Mouse (Mus musculus) gastrocnemius, postnatal 10 days (tissue): ENCODE data around the gene Csf3r. TPM values are rescaled to one million over a fixed set of nuclear protein-coding genes. Genes with fewer than 3 reads are reported as not detected.
"Not testable (repeated sequence)": the region's sequence is repeated elsewhere in the genome, so short reads cannot be mapped to it uniquely, and the experiment has no call there.

ENCODE experiments used
- DNase-seq: peaks from one replicate; pipeline ENCODE4 v3.0.0; 2021; ENCODE audit warnings: mixed read lengths
- long read RNA-seq, 2 experiments: library from polyadenylated mRNA; stranded (forward); transcript quantifications; one replicate each; pipeline ENCODE4 v2.0.0; 2021
- total RNA-seq, 2 experiments: library from RNA; stranded (reverse); gene quantifications; 2 replicates each; pipeline ENCODE4 v1.2.3; 2021

The Csf3r gene
- total RNA-seq = 1 to 10 TPM in 1 of 2 experiments, not detected in 1; 1.1 TPM
- long read RNA-seq, experiment 1, partial matches to known transcripts = 0 of 2 reads
- long read RNA-seq, experiment 1, other reads (novel, unspliced or antisense) = 2 of 2 reads
- long read RNA-seq, experiment 2, partial matches to known transcripts = 0 of 1 reads
- long read RNA-seq, experiment 2, other reads (novel, unspliced or antisense) = 1 of 1 reads

- DNase-seq = no peak
Measured at GRCm38 (mm10) chr4:126024303-126024900, at the start of gene Csf3r. Gene Csf3r, plus strand, starts transcription at chr4:126024550.

- no peak for DNase-seq
Measured at GRCm38 (mm10) chr4:125977768-125978167, 46.6 kb upstream of the Csf3r start.

DNA sequence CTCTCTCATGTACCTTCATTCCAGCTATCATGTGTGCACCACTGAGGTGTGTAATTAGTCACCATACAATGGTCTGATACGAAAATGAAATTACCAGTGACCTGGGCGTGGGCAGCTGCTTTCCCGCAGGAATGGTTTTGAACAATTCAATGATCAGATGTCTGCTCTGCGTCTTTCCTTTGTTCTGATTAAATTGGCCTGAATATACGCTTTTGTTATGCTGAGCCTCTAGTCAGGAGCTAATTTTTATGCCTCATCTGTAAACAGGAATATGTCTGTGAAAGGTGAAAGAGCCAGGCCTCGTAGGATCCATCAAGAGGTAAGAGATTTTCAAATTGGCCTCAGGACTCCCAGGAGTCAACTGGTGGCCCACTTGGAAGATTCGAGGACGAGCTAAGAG is 41.1 kb upstream of the Csf3r start:
- DNase-seq = no peak

DNA sequence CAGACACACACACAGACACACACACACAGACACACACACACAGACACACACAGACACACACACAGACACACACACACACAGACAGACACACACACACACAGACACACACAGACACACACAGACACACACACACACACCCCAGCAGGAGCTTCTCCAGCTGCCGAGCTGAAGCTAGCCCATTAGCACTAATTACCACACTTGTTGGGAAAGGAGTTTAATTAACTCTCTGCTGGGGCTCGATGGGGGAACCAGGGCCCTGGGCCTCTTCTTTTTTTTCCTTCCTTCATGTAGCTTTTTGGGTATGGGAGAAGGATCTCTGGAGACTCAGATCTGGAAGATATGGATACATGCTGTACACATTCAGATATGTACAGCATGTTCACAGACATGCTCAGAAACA is 38.6 kb upstream of the Csf3r start:
- DNase-seq = not testable (repeated sequence)

- DNase-seq = no peak
Measured at GRCm38 (mm10) chr4:125987071-125987470, 37.3 kb upstream of the Csf3r start.

- no peak for DNase-seq
Measured at GRCm38 (mm10) chr4:125989061-125989460, 35.3 kb upstream of the Csf3r start.

GRCm38 (mm10) chr4:125990143-125990542 is 34.2 kb upstream of the Csf3r start:
- peak; percentile 70 for DNase-seq

GRCm38 (mm10) chr4:125992206-125992605 is 32.1 kb upstream of the Csf3r start:
- no peak for DNase-seq

GRCm38 (mm10) chr4:125992906-125993305 is 31.4 kb upstream of the Csf3r start:
- DNase-seq = no peak

DNA sequence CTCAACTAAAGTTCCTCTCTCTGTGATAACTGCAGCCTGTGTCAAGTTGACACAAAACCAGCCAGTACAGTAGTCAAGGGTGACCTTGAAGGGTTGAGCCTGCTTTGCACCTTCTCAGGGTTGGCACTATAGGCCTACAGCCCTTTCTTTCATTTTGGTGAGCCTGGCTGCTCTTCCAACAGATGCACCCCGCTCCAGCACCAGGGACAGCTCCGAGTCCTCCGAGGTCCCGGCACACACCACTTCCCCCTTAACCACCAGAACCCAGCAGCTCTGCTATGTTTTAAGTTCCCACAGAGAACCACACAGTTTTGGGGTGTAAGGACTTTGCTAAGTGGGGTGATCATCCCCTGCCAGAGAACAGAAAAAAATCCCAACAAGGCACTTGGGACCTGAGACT is 27.8 kb upstream of the Csf3r start:
- DNase-seq = peak; percentile 16

- no peak for DNase-seq
Measured at GRCm38 (mm10) chr4:125997826-125998225, 26.5 kb upstream of the Csf3r start.

DNA sequence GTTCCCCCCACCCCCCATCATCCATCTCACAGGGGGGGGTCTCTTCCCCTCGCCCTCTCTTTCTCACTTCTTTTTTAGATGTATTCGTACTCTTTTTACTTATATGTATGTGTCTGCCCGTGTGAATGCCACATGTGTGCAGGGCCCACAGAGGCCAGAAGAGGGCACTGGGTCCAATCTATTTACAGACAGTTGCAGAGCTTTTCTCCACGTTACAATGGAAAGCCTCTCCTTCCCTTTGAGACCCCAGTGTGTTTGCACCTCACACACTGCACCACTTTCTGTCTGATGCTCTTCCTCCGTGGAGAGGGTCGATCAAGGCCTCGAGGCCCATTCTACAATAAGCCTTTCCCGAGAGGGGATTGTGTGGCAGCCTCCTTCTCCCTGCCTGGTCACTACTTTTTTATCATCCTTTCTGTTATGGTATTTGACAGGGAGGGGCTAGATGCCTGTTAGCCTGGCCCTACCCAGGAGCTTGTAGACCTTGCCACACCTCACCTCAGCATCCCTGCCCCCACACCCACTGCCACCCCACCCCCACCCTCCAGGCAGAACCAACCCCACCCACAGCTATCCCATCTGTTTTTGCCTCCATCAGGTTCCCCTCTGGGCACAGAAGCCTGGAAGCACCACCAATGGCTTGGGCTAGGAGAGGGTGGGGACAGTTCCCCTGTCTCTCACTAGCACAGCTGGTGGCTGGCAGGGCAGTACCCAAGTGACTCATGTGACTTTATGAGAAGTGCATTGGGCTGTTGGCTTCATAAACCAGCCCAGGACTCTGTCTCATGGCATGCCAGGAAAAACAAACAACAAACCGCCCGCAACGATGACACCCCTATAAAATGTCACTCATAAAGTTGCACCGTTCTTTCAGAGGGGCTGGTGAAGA is 22.8 kb upstream of the Csf3r start:
- DNase-seq = no peak

- DNase-seq = no peak
Measured at GRCm38 (mm10) chr4:126017676-126018332, 6.5 kb upstream of the Csf3r start.

DNA sequence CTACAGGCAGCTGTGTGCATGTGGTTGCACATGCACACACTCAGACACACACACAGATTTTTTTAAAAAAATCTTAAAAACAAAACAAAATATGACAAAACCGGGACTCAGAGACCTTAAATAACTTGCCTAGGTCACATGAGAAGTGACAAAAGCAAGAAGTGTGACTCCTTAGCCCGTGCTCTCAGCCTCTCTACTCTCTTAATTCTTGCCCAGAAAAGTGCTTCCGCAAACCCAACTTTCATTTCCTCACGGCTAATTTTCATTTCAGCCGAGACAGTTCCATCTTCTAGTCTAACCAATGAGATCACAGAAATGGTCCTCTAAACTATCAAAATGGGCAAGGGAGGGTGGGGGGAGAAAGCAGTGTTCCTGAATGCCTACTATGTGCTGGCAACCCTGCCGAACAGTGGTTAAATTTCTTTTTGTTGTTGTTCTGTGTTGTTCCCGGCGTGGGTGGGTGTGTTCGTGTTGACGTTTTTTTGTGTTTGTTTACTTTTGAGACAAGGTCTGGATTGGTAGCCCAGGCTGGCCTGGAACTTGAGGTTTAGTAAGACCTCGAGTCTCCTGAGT is 5.3 kb upstream of the Csf3r start:
- no peak for DNase-seq

DNA sequence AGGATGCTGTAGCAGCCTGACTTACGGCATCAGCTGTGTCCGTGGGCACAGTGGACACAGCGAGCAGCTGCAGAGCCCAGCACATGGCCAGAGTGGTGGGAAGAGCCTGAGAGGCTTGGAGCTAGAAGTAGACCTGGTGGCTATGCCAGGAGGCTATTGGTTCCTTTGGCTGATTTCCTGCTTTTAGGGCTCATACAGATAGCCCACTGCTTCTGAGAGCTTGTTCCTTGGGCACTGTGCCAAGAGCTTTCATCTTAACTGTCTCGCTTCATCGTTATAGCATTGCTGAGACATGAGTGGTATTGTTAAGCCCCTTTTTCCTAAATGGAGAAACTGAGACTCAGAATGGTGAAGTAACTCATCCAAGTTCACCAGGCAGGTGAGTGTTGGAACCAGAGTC is 1.5 kb downstream of the Csf3r start:
- DNase-seq = no peak

GRCm38 (mm10) chr4:126027980-126028379 is 3.6 kb downstream of the Csf3r start:
- no peak for DNase-seq

DNA sequence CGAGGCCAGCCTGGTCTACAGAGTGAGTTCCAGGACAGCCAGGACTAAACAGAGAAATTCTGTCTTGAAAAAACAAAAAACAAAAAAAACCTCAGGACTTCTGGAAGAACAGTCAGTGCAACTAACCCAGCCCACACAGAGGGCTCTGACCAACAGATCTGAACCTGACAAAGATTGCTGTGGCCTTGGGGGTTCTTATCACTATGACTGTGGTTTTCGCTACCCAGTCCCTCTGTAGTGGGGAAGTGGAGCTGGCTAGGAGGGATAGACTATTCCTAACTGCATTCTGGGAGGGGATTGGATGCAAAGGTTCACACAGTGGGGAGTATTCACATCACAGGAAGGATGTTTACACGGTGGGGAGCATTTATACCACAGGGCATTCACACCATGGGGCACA is 4.7 kb downstream of the Csf3r start:
- no peak for DNase-seq

- DNase-seq = no peak
Measured at GRCm38 (mm10) chr4:126030705-126031104, 6.4 kb downstream of the Csf3r start.

DNA sequence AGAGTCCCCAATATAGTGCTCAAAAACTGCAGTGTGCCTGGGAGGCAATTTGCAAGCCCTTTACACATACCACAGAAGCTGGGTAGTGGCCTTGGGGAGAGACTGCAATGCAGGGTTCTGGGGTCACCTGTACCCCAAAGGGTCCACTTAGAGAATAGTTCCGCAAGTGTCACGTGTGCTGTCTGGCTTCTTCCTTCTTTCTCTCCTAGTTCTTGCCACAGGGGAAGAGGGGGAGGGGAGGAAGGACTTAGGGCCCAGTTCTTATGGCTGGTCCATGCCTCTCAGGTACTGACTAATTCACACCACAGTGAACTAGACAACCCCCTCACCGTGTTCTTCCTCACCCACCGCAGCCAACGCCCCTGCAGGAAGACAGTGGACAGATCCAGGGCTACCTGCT is 11.1 kb downstream of the Csf3r start:
- DNase-seq = no peak

DNA sequence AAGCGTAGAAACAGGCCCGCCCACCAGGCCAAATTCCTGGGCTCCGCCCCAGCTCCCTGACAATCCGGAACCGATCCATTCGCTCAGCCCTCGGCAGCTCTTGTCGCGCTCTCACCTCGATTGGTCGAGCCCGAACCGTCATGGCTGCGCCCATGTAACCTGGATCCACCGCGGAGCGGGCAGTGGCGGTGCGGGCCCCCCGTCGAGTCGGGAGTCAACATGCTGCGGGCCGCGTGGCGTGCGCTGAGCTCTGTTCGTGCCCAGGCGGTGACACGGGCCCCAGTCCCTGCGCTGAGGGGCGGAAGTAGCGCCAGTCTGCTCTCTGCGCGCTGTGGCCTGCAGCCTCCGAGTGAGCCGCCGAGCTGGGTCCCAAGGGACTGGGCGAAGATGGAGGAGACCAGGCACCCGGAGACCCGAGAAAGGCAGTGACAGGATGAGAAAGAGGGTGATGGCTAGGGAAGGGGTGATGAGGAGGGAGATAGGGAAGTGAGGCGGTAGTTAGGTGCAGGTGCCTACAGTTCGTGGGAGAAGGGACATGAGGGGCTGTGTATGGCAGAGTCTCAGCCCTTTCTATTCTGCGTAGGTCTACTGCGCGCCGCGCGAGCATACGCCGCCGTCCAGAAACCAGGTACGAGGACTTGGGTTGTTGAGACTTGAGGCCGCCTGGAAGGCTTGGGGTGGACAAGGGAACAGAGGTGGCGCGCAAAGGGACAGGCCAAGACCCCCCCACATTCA is 22.7 kb downstream of the Csf3r start, which contains the start of gene Mrps15:
Mrps15 (plus strand) TSS at position 75 of the 735 bp plus-strand sequence.
- peak; percentile 81 for DNase-seq

GRCm38 (mm10) chr4:126051617-126052016 is 27.3 kb downstream of the Csf3r start:
- DNase-seq = no peak
